Mouse (Mus musculus) limb, embryonic 12.5 days (tissue): Measurements from ENCODE around the gene Xlr3b. TPM values are rescaled to one million over a fixed set of nuclear protein-coding genes. Genes with fewer than 3 reads are reported as not detected.

ENCODE experiments used
- polyA plus RNA-seq: library from polyadenylated mRNA; unstranded; fragments of >200 nt; fragmentation: Nextera tagmentation; extraction: Ambion mirVana; gene quantifications from 2 replicates; pipeline ENCODE4 v1.2.1, GENCODE M21; 2016

Xlr3b gene
- polyA plus RNA-seq, 1 experiment from 2014 or later, result 14.4 TPM

Other genes starting within 250 kb of the Xlr3b start
- 7.9 and 9.4 TPM in 2 replicates for gene Zfp185, start 204.9 kb upstream of the Xlr3b start, polyA plus RNA-seq
- 0.09 and 0.15 TPM in 2 replicates for gene Pnma5, start 155.1 kb upstream of the Xlr3b start, polyA plus RNA-seq
- gene Pnma3, start 127.4 kb upstream of the Xlr3b start, polyA plus RNA-seq, result 0.26 and 0.27 TPM in 2 replicates
- 0.65 and 0.87 TPM in 2 replicates for gene Xlr4a, start 109.7 kb upstream of the Xlr3b start, polyA plus RNA-seq
- 3.8 and 5.0 TPM in 2 replicates for gene Xlr3a, start 95.1 kb upstream of the Xlr3b start, polyA plus RNA-seq
- 0.08 TPM in 1 of 2 replicates, not detected in the other for gene Gm14685, start 75.2 kb upstream of the Xlr3b start, polyA plus RNA-seq
- gene Xlr5b, start 43.4 kb upstream of the Xlr3b start, polyA plus RNA-seq, result not detected in 2 replicates
- gene DXBay18, start 42.8 kb upstream of the Xlr3b start, polyA plus RNA-seq, result not detected in 2 replicates
- gene Spin2d, start 15.2 kb upstream of the Xlr3b start, polyA plus RNA-seq, result not detected in 2 replicates
- 0.67 and 0.73 TPM in 2 replicates for gene Xlr4b, start 22.1 kb downstream of the Xlr3b start, polyA plus RNA-seq
- gene F8a, start 36.1 kb downstream of the Xlr3b start, polyA plus RNA-seq, result 11.3 and 11.4 TPM in 2 replicates
- gene Xlr4c, start 50.9 kb downstream of the Xlr3b start, polyA plus RNA-seq, result not detected in 2 replicates
- 0.16 and 0.40 TPM in 2 replicates for gene Xlr3c, start 73.2 kb downstream of the Xlr3b start, polyA plus RNA-seq
- not detected in 2 replicates for gene Xlr5a, start 100.8 kb downstream of the Xlr3b start, polyA plus RNA-seq
- gene Xlr5c, start 100.8 kb downstream of the Xlr3b start, polyA plus RNA-seq, result not detected in 2 replicates
- not detected in 2 replicates for gene Gm45015, start 144.6 kb downstream of the Xlr3b start, polyA plus RNA-seq
- gene Zfp275, start 150.4 kb downstream of the Xlr3b start, polyA plus RNA-seq, result 23.1 and 26.1 TPM in 2 replicates
- not detected in 2 replicates for gene Gm18336, start 206.5 kb downstream of the Xlr3b start, polyA plus RNA-seq
- gene Zfp92, start 218.9 kb downstream of the Xlr3b start, polyA plus RNA-seq, result 0.28 and 0.36 TPM in 2 replicates
- gene Trex2, start 243.1 kb downstream of the Xlr3b start, polyA plus RNA-seq, result not detected in 2 replicates